ENCODE assay signal across 10 mouse cellular contexts in genomic region chr8:126721621-126722020, GRCm38 (mm10).
DNase-seq lines count a peak whose midpoint lies in the region; ATAC-seq and TF ChIP-seq lines count a peak whose summit lies in the region.
"Had no signal": no experiment of that assay in that cellular context is flagged by ENCODE, and none has a peak within 500 bp of the region (broad histone marks: within the 10 kb centered on the region; RNA-seq: fewer than 3 reads in every experiment).

No protein-coding gene starts in this region.

- TF ChIP-seq EP300 in lung, postnatal 0 days (IDR thresholded peaks at IDR 0.05), result no peak

- intact Hi-C loops in heart, postnatal 36 days (cut with DNase I), result loop anchor here (5.0 kb wide), 1 partner anchor 39 kb away; no protein-coding TSS in a partner anchor

- TF ChIP-seq CTCF in lung, postnatal 0 days (IDR thresholded peaks at IDR 0.05), result no peak

- H3K4me1 ChIP-seq in limb, embryonic 14.5 days (ENCODE audit: control insufficient read depth, insufficient read depth, low read length), result peaks cover 17% of the 10 kb centered on the region
- peaks cover 6% of the 10 kb centered on the region; the same call in 1 of the 2 replicates for H3K4me1 ChIP-seq in limb, embryonic 10.5 days
- peaks cover 12% of the 10 kb centered on the region; the same call in 1 of the 2 replicates for H3K4me1 ChIP-seq in lung, postnatal 0 days (ENCODE audit: insufficient read depth, low read depth, low read length)
- H3K4me1 ChIP-seq in stomach, embryonic 15.5 days, result peaks cover 9% of the 10 kb centered on the region; the same call in 1 of the 2 replicates
- H3K4me1 ChIP-seq in forebrain, embryonic 12.5 days, result peaks cover 5% of the 10 kb centered on the region; the same call in 1 of the 2 replicates

- no peak overlapping the region for H3K4me2 ChIP-seq in limb, embryonic 14.5 days (replicated peaks; ENCODE audit: low read depth, low read length, severe bottlenecking)
- H3K4me2 ChIP-seq in lung, postnatal 0 days (replicated peaks; ENCODE audit: low read depth, low read length), result no peak overlapping the region
- no peak overlapping the region for H3K4me2 ChIP-seq in stomach, embryonic 15.5 days
- H3K4me2 ChIP-seq in forebrain, embryonic 12.5 days, result no peak overlapping the region
- H3K4me2 ChIP-seq: heart, embryonic 13.5 days had no signal

- WGBS in limb, embryonic 14.5 days, result 63% methylated on average over 10 of the region's 10 CpGs
- WGBS in limb, embryonic 10.5 days, result 88% methylated on average over 10 of the region's 10 CpGs
- 37% methylated on average over 10 of the region's 10 CpGs for WGBS in lung, postnatal 0 days
- 56% methylated on average over 10 of the region's 10 CpGs for WGBS in stomach, embryonic 15.5 days
- 82% methylated on average over 10 of the region's 10 CpGs for WGBS in forebrain, embryonic 12.5 days

- no peak overlapping the region for H3K9ac ChIP-seq in limb, embryonic 14.5 days (ENCODE audit: low read depth, low read length, severe bottlenecking)
- no peak overlapping the region for H3K9ac ChIP-seq in lung, postnatal 0 days (replicated peaks; ENCODE audit: low read depth)
- no peak overlapping the region; the same call in 1 of the 2 replicates for H3K9ac ChIP-seq in stomach, embryonic 15.5 days
- no peak overlapping the region for H3K9ac ChIP-seq in forebrain, embryonic 12.5 days
- H3K9ac ChIP-seq: heart, embryonic 13.5 days had no signal

- no peaks in the 10 kb centered on the region for H3K36me3 ChIP-seq in limb, embryonic 14.5 days (ENCODE audit: control insufficient read depth, insufficient read depth, low read length)
- H3K36me3 ChIP-seq in limb, embryonic 10.5 days, result no peaks in the 10 kb centered on the region
- H3K36me3 ChIP-seq in lung, postnatal 0 days (ENCODE audit: insufficient read depth, low read length), result no peaks in the 10 kb centered on the region
- H3K36me3 ChIP-seq in stomach, embryonic 15.5 days, result no peaks in the 10 kb centered on the region
- H3K36me3 ChIP-seq in forebrain, embryonic 12.5 days (replicated peaks), result no peaks in the 10 kb centered on the region
- H3K36me3 ChIP-seq: heart, embryonic 13.5 days had no signal

- H3K4me3 ChIP-seq in limb, embryonic 14.5 days (replicated peaks; ENCODE audit: low read length), result no peak overlapping the region
- H3K4me3 ChIP-seq in limb, embryonic 10.5 days, result no peak overlapping the region
- H3K4me3 ChIP-seq in lung, postnatal 0 days (ENCODE audit: low read depth, low read length), result no peak overlapping the region
- no peak overlapping the region for H3K4me3 ChIP-seq in stomach, embryonic 15.5 days (replicated peaks)
- no peak overlapping the region for H3K4me3 ChIP-seq in forebrain, embryonic 12.5 days (replicated peaks)
- H3K4me3 ChIP-seq: heart, embryonic 13.5 days had no signal

- H3K9me3 ChIP-seq in limb, embryonic 14.5 days (ENCODE audit: control insufficient read depth, low read length), result no peaks in the 10 kb centered on the region
- H3K9me3 ChIP-seq in limb, embryonic 10.5 days (replicated peaks), result no peaks in the 10 kb centered on the region
- H3K9me3 ChIP-seq in lung, postnatal 0 days (ENCODE audit: low read length), result no peaks in the 10 kb centered on the region
- no peaks in the 10 kb centered on the region for H3K9me3 ChIP-seq in stomach, embryonic 15.5 days
- no peaks in the 10 kb centered on the region for H3K9me3 ChIP-seq in forebrain, embryonic 12.5 days

- no peak overlapping the region for H3K27ac ChIP-seq in limb, embryonic 14.5 days (replicated peaks; ENCODE audit: low read depth, low read length)
- no peak overlapping the region for H3K27ac ChIP-seq in limb, embryonic 10.5 days
- H3K27ac ChIP-seq in lung, postnatal 0 days (ENCODE audit: low read length), result 0 out of 2 replicates have a peak overlapping the region, but pooled peaks have one; percentile 72
- H3K27ac ChIP-seq in stomach, embryonic 15.5 days, result 0 out of 2 replicates have a peak overlapping the region, but pooled peaks have one; percentile 21
- no peak overlapping the region for H3K27ac ChIP-seq in forebrain, embryonic 12.5 days
- H3K27ac ChIP-seq: heart, embryonic 13.5 days; macrophage had no signal

- ATAC-seq in limb, embryonic 14.5 days (ENCODE audit: low FRiP score, low read depth), result peak; percentile 44; the same call in 1 of the 2 replicates
- peak; percentile 35 for ATAC-seq in lung, postnatal 0 days
- no peak; the same call in 1 of the 2 replicates for ATAC-seq in stomach, embryonic 15.5 days (ENCODE audit: insufficient read depth, low FRiP score, low read depth)
- no peak for ATAC-seq in forebrain, embryonic 12.5 days (ENCODE audit: low FRiP score)

- H3K27me3 ChIP-seq in limb, embryonic 14.5 days (ENCODE audit: control insufficient read depth, insufficient read depth, low read length), result no peaks in the 10 kb centered on the region
- H3K27me3 ChIP-seq in limb, embryonic 10.5 days (ENCODE audit: low read depth, poor library complexity, severe bottlenecking), result no peaks in the 10 kb centered on the region
- no peaks in the 10 kb centered on the region for H3K27me3 ChIP-seq in lung, postnatal 0 days (replicated peaks; ENCODE audit: insufficient read depth, low read length)
- H3K27me3 ChIP-seq in stomach, embryonic 15.5 days (replicated peaks), result no peaks in the 10 kb centered on the region
- no peaks in the 10 kb centered on the region for H3K27me3 ChIP-seq in forebrain, embryonic 12.5 days
- H3K27me3 ChIP-seq: heart, embryonic 13.5 days had no signal

- DNase-seq in limb, embryonic 14.5 days (ENCODE audit: low spot score), result no peak
- DNase-seq in limb, embryonic 10.5 days (ENCODE audit: low spot score), result no peak
- peak; percentile 56 for DNase-seq in brain, adult 2 months (ENCODE audit: low read depth, low spot score)
- DNase-seq in heart, postnatal 36 days, result peak; percentile 47 to 53
- peak; percentile 50 for DNase-seq in lung, postnatal 0 days (ENCODE audit: low spot score)
- no peak for DNase-seq in layer of hippocampus, postnatal 36 days

- TF ChIP-seq POLR2A in limb, embryonic 14.5 days (IDR thresholded peaks at IDR 0.05; ENCODE audit: borderline replicate concordance, extremely low read depth, insufficient read depth, insufficient read length), result no peak

Comparison
In these comparisons a context has a peak if more than half of its experiments do, and no peak if none do; other contexts are left out.
1. ATAC-seq: peak in limb, embryonic 14.5 days (single experiment) and lung, postnatal 0 days (single experiment); none in stomach, embryonic 15.5 days (single experiment) and forebrain, embryonic 12.5 days (single experiment).
2. DNase-seq: peak in brain, adult 2 months (single experiment), heart, postnatal 36 days (2 of 2) and lung, postnatal 0 days (single experiment); none in limb, embryonic 14.5 days (single experiment), limb, embryonic 10.5 days (single experiment) and layer of hippocampus, postnatal 36 days (0 of 2).
3. H3K27ac ChIP-seq: peak in lung, postnatal 0 days (single experiment) and stomach, embryonic 15.5 days (single experiment); none in limb, embryonic 14.5 days (single experiment), limb, embryonic 10.5 days (single experiment) and forebrain, embryonic 12.5 days (single experiment).